Mouse (Mus musculus) midbrain, embryonic 11.5 days (tissue): ENCODE data around the gene Btbd2. TPM values are rescaled to one million over a fixed set of nuclear protein-coding genes. Genes with fewer than 3 reads are reported as not detected.

Experiments used
- ATAC-seq: fragments of 200-750 bp; cut with Nextera tagmentation; 2 replicates; pipeline ENCODE4 v1.8.0; 2017; ENCODE audit warnings: moderate TSS enrichment, moderate library complexity; ENCODE audit not compliant: low FRiP score
- DNase-seq: peaks from one replicate; pipeline ENCODE4 v3.0.0; 2015; ENCODE audit warnings: low spot score; ENCODE audit errors: missing footprints
- H3K27ac ChIP-seq: fragments of 300-500 bp; sonication (generic); 2 replicates; pipeline ENCODE4 v1.5.1; 2014; ENCODE audit warnings: low read depth, low read length
- H3K27me3 ChIP-seq: fragments of 300-500 bp; sonication (generic); 2 replicates; pipeline ENCODE4 v1.6.1; 2014; ENCODE audit warnings: mild to moderate bottlenecking, low read length, moderate library complexity, mixed read lengths; ENCODE audit not compliant: control insufficient read depth, insufficient read depth
- H3K36me3 ChIP-seq: fragments of 300-500 bp; sonication (generic); 2 replicates; pipeline ENCODE4 v1.6.1; 2014; ENCODE audit warnings: mild to moderate bottlenecking, low read length, moderate library complexity, mixed read lengths; ENCODE audit not compliant: control insufficient read depth, insufficient read depth
- H3K4me1 ChIP-seq: fragments of 300-500 bp; sonication (generic); 2 replicates; pipeline ENCODE4 v1.6.1; 2014; ENCODE audit warnings: low read length; ENCODE audit not compliant: control insufficient read depth, insufficient read depth
- H3K4me2 ChIP-seq: fragments of 300-500 bp; sonication (generic); 2 replicates; pipeline ENCODE4 v1.6.1; 2014; ENCODE audit warnings: mild to moderate bottlenecking, moderate library complexity
- H3K4me3 ChIP-seq: fragments of 300-500 bp; sonication (generic); 2 replicates; pipeline ENCODE4 v1.5.1; 2014; ENCODE audit warnings: low read depth, low read length
- H3K9ac ChIP-seq: fragments of 300-500 bp; sonication (generic); 2 replicates; pipeline ENCODE4 v1.6.1; 2014; ENCODE audit warnings: low read length
- H3K9me3 ChIP-seq: fragments of 300-500 bp; sonication (generic); 2 replicates; pipeline ENCODE4 v1.6.1; 2016; ENCODE audit warnings: low read length; ENCODE audit not compliant: control insufficient read depth
- WGBS: fragments of 180-500 bp; shearing (Covaris S2); extraction: QIAGEN DNeasy Blood & Tissue Kit; methylation state at CpG from one replicate; pipeline ENCODE4 v1.1.7; 2014; 5-methylcytosine and 5-hydroxymethylcytosine counted together
- polyA plus RNA-seq: library from polyadenylated mRNA; unstranded; fragments of >200 nt; fragmentation: Nextera tagmentation; extraction: Ambion mirVana; gene quantifications from 2 replicates; pipeline ENCODE4 v1.2.1, GENCODE M21; 2014

The Btbd2 gene
- 43.8 and 51.7 TPM in 2 replicates for polyA plus RNA-seq

DNA sequence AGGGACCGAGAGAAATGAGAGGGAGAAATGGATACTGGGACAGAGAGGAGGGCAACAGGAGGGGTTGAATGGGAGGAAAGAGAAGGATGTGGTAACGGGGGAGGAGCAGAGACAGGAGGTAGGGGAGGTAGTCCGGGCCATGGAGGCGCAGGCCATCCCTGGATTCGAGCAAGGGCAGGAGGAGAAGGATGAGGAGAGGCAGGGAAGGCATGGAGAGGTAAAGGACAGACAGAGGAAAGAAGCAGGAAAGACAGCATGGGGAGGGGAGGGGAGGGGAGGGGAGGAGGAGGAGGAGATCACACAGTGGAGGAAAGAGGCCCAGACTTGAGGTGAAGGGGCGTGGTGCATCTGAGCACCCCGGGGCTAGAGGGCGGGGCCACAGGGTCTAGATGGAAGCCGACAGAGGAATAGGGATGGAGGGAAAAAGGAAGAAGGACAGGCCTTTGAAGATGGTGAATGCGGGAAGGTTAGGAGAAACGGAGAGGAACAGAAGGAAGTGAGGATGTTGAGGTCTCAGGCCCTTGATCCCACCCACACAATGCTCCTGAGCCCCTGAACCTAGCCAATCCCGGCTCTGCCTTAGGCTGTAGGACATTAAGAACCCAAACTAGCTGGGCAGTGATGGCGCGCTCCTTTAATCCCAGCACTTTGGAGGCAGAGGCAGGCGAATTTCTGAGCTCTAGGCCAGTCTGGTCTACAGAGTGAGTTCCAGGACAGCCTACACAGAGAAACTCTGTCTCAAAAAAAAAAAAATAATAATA lies at the start of gene Btbd2:
Gene Btbd2 (minus strand): TSS at position 209 of the 761 bp plus-strand sequence.
- Histone ChIP-seq H3K9me3 (no peaks in the 10 kb centered on the region), H3K36me3 (no peaks in the 10 kb centered on the region), H3K4me3 (peak within 1 kb of the TSS; percentile 92), H3K27ac (peak within 1 kb of the TSS; percentile 76), H3K9ac (peak within 1 kb of the TSS; percentile 96), H3K4me1 (peaks cover 15% of the 10 kb centered on the region), H3K4me2 (peak within 1 kb of the TSS; percentile 93), H3K27me3 (no peaks in the 10 kb centered on the region)
- 18% methylated on average over 15 of the region's 15 CpGs for WGBS
- no peak for DNase-seq
- peak; percentile 60 for ATAC-seq

DNA sequence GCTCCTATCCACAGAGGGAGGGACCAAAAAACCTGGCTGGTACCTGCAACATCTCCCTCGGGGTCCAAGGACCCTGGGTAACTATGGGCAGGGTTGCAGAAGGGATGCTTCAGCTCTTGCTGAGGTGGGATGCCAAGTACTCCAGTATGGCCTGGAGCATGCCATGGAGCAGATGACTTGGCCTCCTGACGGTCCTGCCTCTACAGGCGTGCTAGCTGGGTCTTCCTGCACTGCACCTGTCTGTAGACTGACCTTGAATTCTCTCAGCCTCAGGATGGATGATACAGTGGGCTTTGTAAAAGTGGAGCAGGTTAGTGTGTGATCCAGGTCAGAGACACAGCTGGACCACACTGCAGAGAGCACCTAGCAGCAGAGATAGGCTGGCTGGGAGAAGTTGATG lies 48.6 kb upstream of the Btbd2 start:
- Histone ChIP-seq H3K4me3 (no peak overlapping the region), H3K27ac (no peak overlapping the region), H3K9ac (no peak overlapping the region), H3K27me3 (no peaks in the 10 kb centered on the region), H3K4me1 (peaks cover 16% of the 10 kb centered on the region), H3K9me3 (no peaks in the 10 kb centered on the region), H3K36me3 (peaks cover 34% of the 10 kb centered on the region), H3K4me2 (no peak overlapping the region)
- WGBS, result 75% methylated on average over 3 of the region's 3 CpGs
- ATAC-seq (no peak), DNase-seq (no peak)

DNA sequence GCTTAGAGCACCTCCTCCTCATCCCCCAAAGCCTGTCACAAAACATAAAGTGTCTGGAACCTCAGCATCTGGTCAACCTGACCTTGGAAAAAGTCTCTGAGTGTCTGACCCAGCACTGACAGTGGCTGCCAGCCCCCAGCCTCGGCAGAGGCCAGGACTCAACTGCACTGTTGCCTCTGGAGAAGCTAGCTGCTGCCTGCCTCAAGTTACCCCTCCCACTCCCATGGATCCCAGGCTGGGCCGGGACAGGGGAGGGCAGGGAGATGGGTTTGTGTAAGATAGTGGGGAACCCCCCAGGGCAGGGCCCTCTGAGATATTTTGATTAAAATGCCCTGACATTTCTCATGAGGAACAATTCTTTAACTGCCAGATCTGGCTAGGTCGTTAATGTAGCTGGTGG lies 48.2 kb upstream of the Btbd2 start:
- Histone ChIP-seq H3K36me3 (peaks cover 29% of the 10 kb centered on the region), H3K4me3 (no peak overlapping the region), H3K27me3 (no peaks in the 10 kb centered on the region), H3K9me3 (no peaks in the 10 kb centered on the region), H3K27ac (no peak overlapping the region), H3K9ac (no peak overlapping the region), H3K4me2 (no peak overlapping the region), H3K4me1 (peaks cover 16% of the 10 kb centered on the region)
- DNase-seq, result no peak
- ATAC-seq, result no peak
- 63% methylated on average over 3 of the region's 3 CpGs for WGBS

DNA sequence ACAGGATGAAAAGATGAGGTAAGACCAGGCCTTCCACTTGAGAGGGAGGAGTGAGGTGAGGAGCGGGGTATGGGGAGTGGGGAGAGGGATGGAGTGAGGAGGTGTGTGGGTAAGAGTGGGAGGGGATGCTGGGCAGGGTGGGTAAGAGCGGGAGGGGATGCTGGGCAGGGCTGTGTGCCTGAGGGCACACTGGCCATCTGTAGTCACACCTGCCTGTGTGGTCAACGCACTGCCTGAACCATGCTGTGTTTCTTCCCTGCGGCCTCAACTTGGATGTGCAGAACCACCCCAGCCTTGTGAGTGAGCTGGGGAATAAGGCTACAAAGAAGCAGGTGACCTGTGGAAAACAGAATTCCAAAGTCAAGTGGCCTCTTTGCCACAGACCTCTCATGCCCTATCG lies 47.5 kb upstream of the Btbd2 start:
- H3K9me3 ChIP-seq, result no peaks in the 10 kb centered on the region
- ATAC-seq (no peak), DNase-seq (no peak)
- peaks cover 24% of the 10 kb centered on the region for H3K36me3 ChIP-seq
- H3K4me1 ChIP-seq, result peaks cover 16% of the 10 kb centered on the region
- no peak overlapping the region for H3K27ac ChIP-seq
- H3K4me3 ChIP-seq, result no peak overlapping the region
- H3K4me2 ChIP-seq, result no peak overlapping the region
- no peak overlapping the region for H3K9ac ChIP-seq
- no peaks in the 10 kb centered on the region for H3K27me3 ChIP-seq
- WGBS, result 87% methylated on average over 5 of the region's 5 CpGs

DNA sequence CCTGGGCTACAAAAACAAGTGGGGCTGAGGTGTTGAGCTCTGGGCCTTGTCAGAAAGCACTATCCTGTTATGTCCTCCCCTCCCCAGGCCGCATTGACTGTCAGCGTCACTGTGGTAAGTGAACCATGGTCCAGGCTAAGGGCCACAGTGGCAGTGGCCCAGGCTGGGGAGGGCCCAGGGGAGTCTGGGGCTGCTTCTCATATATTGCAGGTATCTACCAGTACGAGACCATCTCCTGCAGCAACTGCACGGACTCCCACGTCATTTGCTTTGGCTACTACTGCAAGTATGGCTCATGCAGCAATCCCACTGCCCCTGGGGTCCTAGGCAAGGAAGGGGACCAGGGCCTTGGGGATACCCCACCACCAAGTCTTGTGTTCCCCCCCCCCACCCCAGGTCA lies 46.8 kb upstream of the Btbd2 start:
- peak overlapping the region; percentile 77 for H3K4me2 ChIP-seq
- H3K27ac ChIP-seq, result no peak overlapping the region
- H3K27me3 ChIP-seq, result no peaks in the 10 kb centered on the region
- peak overlapping the region; percentile 6; the same call in 1 of the 2 replicates for H3K9ac ChIP-seq
- no peak for ATAC-seq
- no peaks in the 10 kb centered on the region for H3K9me3 ChIP-seq
- H3K4me3 ChIP-seq, result no peak overlapping the region
- 92% methylated on average over 5 of the region's 5 CpGs for WGBS
- H3K4me1 ChIP-seq, result peaks cover 16% of the 10 kb centered on the region
- no peak for DNase-seq
- peaks cover 17% of the 10 kb centered on the region for H3K36me3 ChIP-seq

DNA sequence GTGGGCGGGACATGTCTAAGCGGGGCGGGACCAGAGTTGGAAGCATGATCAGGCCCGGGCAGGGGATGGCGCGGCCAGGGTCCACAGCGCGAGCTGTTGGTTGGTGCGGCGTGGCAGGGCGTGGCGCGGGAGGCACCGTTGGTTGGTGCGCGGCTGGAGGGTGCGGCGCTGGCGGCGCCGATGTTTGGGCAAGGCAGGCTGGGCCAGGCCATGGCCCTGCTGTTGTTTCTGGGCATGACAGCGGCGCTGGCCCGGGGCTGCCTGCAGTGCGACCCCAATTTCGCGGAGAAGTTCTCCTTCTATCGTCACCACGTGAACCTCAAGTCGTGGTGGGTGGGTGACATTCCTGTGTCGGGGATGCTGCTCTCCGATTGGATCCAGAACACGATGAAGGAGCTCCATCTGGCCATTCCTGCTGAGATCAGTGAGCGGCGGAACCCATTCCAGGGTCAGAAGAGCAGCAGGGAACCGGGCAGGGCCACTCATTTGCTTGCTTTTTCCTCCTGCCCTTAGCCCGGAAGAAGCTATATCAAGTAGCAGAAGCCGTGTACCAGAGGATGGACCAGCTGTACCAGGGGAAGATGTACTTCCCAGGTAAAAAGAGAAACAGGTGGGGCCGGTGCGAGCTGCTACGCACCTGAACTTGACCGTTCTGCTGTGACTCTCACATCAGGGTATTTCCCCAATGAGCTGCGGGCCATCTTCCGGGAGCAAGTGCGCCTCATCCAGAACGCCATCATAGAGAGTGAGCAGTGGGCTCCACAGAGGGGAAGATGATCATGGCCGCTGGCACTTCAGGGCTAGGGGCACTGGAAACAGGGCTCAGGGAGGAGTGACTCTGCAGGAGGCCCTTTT lies 45.9 kb upstream of the Btbd2 start:
- peak overlapping the region; percentile 63 for H3K4me3 ChIP-seq
- peak overlapping the region; percentile 74; the same call in 1 of the 2 replicates for H3K27ac ChIP-seq
- peak; percentile 86 for ATAC-seq
- H3K27me3 ChIP-seq, result no peaks in the 10 kb centered on the region
- H3K36me3 ChIP-seq, result peaks cover 9% of the 10 kb centered on the region
- H3K4me1 ChIP-seq, result peaks cover 16% of the 10 kb centered on the region
- H3K4me2 ChIP-seq, result peak overlapping the region; percentile 77
- peak overlapping the region; percentile 51 for H3K9ac ChIP-seq
- peak; percentile 97 for DNase-seq
- no peaks in the 10 kb centered on the region for H3K9me3 ChIP-seq
- 3% methylated on average over 47 of the region's 47 CpGs for WGBS

DNA sequence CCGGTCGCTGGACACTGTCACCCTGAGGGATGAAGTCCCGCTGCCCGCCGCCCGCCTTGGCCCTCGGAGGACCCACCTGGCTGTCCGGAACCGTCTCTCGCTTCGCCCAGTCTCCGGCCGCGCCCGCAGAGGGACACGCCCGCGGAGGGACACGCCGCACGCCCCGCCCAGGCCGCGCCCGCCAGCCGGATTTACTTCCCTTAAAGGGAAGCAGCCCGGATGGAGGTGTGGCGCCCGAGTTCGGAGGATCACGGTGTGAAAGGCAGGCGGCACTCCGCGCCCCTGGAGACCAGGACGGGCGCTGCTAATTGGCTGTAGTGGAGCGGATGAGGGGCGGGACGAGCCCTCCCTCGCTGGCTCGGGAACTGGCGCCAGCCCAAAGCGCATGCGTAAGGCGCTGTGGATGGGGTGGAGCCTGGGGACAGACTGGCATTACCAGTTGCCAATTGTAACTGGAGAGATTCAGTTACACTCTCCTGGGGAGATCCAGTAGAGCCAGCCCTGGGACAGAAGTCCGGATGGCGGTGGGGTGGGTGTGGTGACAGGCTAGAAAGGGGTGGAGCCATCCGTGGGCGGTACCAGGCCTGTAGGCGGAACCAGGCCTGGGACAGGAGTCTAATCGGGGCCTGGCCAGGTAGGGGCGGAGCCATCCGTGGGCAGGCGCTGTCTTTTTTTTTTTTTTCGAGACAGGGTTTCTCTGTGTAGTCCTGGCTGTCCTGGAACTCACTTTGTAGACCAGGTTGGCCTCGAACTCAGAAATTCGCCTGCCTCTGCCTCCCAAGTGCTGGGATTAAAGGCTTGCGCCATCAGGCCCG lies 45.1 kb upstream of the Btbd2 start, which contains the start of the genes Mob3a and Izumo4:
Gene Mob3a (minus strand): TSS at position 257 of the 815 bp plus-strand sequence.
Gene Izumo4 (plus strand): TSS at position 464 of the 815 bp plus-strand sequence.
- no peaks in the 10 kb centered on the region for H3K27me3 ChIP-seq
- peak within 1 kb of the TSS; percentile 63 for H3K4me3 ChIP-seq
- no peaks in the 10 kb centered on the region for H3K9me3 ChIP-seq
- peak; percentile 96 for ATAC-seq
- DNase-seq, result peak; percentile 100
- H3K4me2 ChIP-seq, result peak within 1 kb of the TSS; percentile 77
- peaks cover 16% of the 10 kb centered on the region for H3K4me1 ChIP-seq
- peak within 1 kb of the TSS; percentile 80 for H3K9ac ChIP-seq
- under 1% methylated on average over 59 of the region's 59 CpGs for WGBS
- H3K36me3 ChIP-seq, result peaks cover 2% of the 10 kb centered on the region
- peak within 1 kb of the TSS; percentile 74 for H3K27ac ChIP-seq

DNA sequence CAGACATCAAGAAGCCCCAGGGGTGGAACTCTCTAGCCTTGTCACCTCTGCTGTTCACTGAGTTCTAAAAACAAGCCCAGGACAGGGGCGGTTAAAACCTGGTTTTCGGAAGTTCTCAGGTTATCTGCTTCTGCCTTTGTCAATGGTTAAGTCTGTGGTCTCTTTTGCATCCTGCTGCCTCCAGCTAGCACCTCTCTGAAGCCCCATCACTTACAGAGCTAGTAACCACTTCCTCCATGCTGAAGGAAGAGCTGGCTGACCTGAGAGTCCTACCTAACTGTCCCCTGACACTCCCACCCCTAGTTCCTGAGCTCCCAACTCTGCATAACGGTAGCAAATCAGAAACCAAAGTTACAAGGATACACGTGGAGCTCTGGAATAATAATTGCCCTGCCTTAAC lies 43.9 kb upstream of the Btbd2 start:
- ATAC-seq, result no peak
- peaks cover 16% of the 10 kb centered on the region for H3K4me1 ChIP-seq
- no peak overlapping the region for H3K27ac ChIP-seq
- H3K9ac ChIP-seq, result peak overlapping the region; percentile 80
- H3K4me2 ChIP-seq, result peak overlapping the region; percentile 77; the same call in 1 of the 2 replicates
- no peaks in the 10 kb centered on the region for H3K36me3 ChIP-seq
- no peaks in the 10 kb centered on the region for H3K27me3 ChIP-seq
- WGBS, result 50% methylated on average over 4 of the region's 4 CpGs
- no peak for DNase-seq
- peak overlapping the region; percentile 63 for H3K4me3 ChIP-seq
- H3K9me3 ChIP-seq, result no peaks in the 10 kb centered on the region
